Mouse (Mus musculus) stomach, embryonic 16.5 days (tissue): ENCODE measurements around the gene Rtl5. TPM values are rescaled to one million over a fixed set of nuclear protein-coding genes. Genes with fewer than 3 reads are reported as not detected.

Experiments used
- ATAC-seq: fragments of 200-750 bp; cut with Nextera tagmentation; 2 replicates; pipeline ENCODE4 v1.8.0; 2017; ENCODE audit warnings: moderate number of reproducible peaks, moderate TSS enrichment; ENCODE audit not compliant: insufficient read depth, low FRiP score
- H3K27ac ChIP-seq: fragments of 300-500 bp; sonication (generic); 2 replicates; pipeline ENCODE4 v1.5.1; 2014; ENCODE audit warnings: low read length
- H3K27me3 ChIP-seq: fragments of 300-500 bp; sonication (generic); 2 replicates; pipeline ENCODE4 v1.6.1; 2014; ENCODE audit warnings: low read length, control low read depth, mixed read lengths; ENCODE audit not compliant: control insufficient read depth, insufficient read depth
- H3K36me3 ChIP-seq: fragments of 300-500 bp; sonication (generic); 2 replicates; pipeline ENCODE4 v1.6.1; 2014; ENCODE audit warnings: low read length; ENCODE audit not compliant: control insufficient read depth, insufficient read depth
- H3K4me1 ChIP-seq: fragments of 300-500 bp; sonication (generic); 2 replicates; pipeline ENCODE4 v1.6.1; 2014; ENCODE audit warnings: low read length, control low read depth, mixed read lengths; ENCODE audit not compliant: control insufficient read depth, insufficient read depth
- H3K4me2 ChIP-seq: fragments of 300-500 bp; sonication (generic); 2 replicates; pipeline ENCODE4 v1.6.1; 2014; ENCODE audit warnings: low read depth, low read length, mixed read lengths
- H3K4me3 ChIP-seq: fragments of 300-500 bp; sonication (generic); replicated peaks from 2 replicates; pipeline ENCODE4 v1.5.1; 2014; ENCODE audit warnings: mild to moderate bottlenecking, low read length
- H3K9ac ChIP-seq: fragments of 300-500 bp; sonication (generic); 2 replicates; pipeline ENCODE4 v1.6.1; 2014; ENCODE audit warnings: low read length
- H3K9me3 ChIP-seq: fragments of 300-500 bp; sonication (generic); replicated peaks from 2 replicates; pipeline ENCODE4 v1.6.1; 2016; ENCODE audit warnings: low read length, control low read depth; ENCODE audit not compliant: control insufficient read depth
- WGBS: fragments of 180-500 bp; shearing (Covaris S2); extraction: QIAGEN DNeasy Blood & Tissue Kit; methylation state at CpG from one replicate; pipeline ENCODE4 v1.1.7; 2014; 5-methylcytosine and 5-hydroxymethylcytosine counted together
- polyA plus RNA-seq: library from polyadenylated mRNA; unstranded; fragments of >200 nt; fragmentation: Nextera tagmentation; extraction: Ambion mirVana; gene quantifications from 2 replicates; pipeline ENCODE4 v1.2.1, GENCODE M21; 2015

Rtl5 gene
- polyA plus RNA-seq, 1 experiment from 2014 or later, result 2.7 TPM

DNA sequence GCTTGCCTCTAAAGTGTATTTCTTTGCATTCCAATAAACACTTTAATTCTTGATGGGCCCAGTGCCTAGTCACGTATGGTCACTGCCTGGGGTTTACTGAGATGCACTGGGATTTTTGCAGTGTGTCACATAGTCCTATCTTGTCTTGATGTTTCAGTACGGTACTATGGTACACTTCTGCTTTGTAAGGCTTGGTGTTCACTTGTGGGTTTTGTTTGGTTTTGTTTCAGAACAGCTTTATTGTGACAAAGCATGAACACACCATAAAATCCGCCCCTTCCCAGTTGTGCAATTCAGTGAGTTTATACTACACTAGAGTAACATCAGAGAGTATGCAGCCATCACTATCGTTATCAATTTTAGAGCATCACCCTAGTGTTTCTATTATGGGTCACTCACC lies 17.1 kb downstream of the Rtl5 start:
- WGBS, result 87% methylated on average over 4 of the region's 4 CpGs
- Histone ChIP-seq H3K27ac (no peak overlapping the region), H3K9ac (no peak overlapping the region), H3K4me3 (no peak overlapping the region), H3K9me3 (no peaks in the 10 kb centered on the region), H3K4me2 (no peak overlapping the region), H3K4me1 (no peaks in the 10 kb centered on the region), H3K27me3 (no peaks in the 10 kb centered on the region; the same call in 1 of the 2 replicates), H3K36me3 (no peaks in the 10 kb centered on the region)
- no peak for ATAC-seq

GRCm38 (mm10) chrX:102053371-102053770 lies 17.7 kb downstream of the Rtl5 start:
- Histone ChIP-seq H3K9me3 (no peaks in the 10 kb centered on the region), H3K9ac (no peak overlapping the region), H3K27me3 (no peaks in the 10 kb centered on the region; the same call in 1 of the 2 replicates), H3K4me3 (no peak overlapping the region), H3K27ac (no peak overlapping the region), H3K4me2 (no peak overlapping the region), H3K36me3 (no peaks in the 10 kb centered on the region), H3K4me1 (no peaks in the 10 kb centered on the region)
- no peak for ATAC-seq
- 86% methylated on average over 2 of the region's 2 CpGs for WGBS

DNA sequence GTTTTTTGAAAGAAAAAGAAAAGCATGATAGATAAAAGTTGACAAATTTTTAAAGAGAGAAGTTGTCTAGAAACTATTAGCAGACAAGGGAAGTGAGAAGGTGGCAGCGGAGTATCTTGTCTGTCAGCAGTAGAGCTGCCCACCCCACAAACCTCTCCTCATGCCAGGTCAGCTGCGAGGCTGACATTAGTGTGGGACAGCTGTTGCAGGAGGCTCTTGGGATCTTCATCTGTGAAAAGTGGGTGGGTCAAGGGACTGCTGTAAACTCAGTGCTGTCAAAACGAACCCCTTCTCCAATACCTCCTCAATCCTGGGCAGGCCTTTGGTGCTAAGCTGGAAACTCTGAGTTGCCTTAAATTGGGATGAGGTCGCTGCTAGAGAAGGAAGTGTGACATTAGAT lies 19.9 kb downstream of the Rtl5 start:
- WGBS, result 68% methylated on average over 4 of the region's 4 CpGs
- Histone ChIP-seq H3K4me3 (no peak overlapping the region), H3K4me2 (no peak overlapping the region), H3K36me3 (no peaks in the 10 kb centered on the region), H3K27me3 (no peaks in the 10 kb centered on the region; the same call in 1 of the 2 replicates), H3K4me1 (no peaks in the 10 kb centered on the region), H3K27ac (no peak overlapping the region), H3K9ac (no peak overlapping the region), H3K9me3 (no peaks in the 10 kb centered on the region)
- no peak for ATAC-seq

- no peak for ATAC-seq
- 66% methylated on average over 6 of the region's 6 CpGs for WGBS
- Histone ChIP-seq H3K9ac (no peak overlapping the region), H3K4me2 (no peak overlapping the region), H3K9me3 (no peaks in the 10 kb centered on the region), H3K4me1 (no peaks in the 10 kb centered on the region), H3K4me3 (no peak overlapping the region), H3K27me3 (no peaks in the 10 kb centered on the region; the same call in 1 of the 2 replicates), H3K27ac (no peak overlapping the region), H3K36me3 (no peaks in the 10 kb centered on the region)
These were observed 20.6 kb downstream of the Rtl5 start for GRCm38 (mm10) chrX:102050552-102050951.

DNA sequence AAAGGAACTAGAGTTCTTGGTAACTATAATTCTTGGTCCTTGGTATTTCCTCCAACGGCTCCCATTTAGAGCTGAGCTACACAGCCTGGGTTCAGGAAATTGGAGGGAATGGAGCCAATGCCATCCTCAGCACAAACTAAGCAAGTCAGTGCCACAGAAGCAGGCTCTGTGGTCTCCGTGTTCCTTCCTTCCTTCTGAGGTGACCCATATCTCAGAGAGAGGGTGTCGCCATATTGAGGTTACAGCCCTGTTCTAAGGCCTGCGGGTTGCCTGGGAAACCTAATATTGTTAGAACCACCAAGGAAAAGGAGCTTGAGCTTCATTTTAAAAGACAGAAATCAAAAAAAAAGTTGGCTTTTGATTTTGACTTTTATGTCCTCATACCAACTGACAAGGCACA lies 28.7 kb downstream of the Rtl5 start:
- peaks cover 7% of the 10 kb centered on the region; the same call in 1 of the 2 replicates for H3K27me3 ChIP-seq
- WGBS, result 84% methylated on average over 4 of the region's 4 CpGs
- no peaks in the 10 kb centered on the region for H3K36me3 ChIP-seq
- H3K9ac ChIP-seq, result no peak overlapping the region
- no peak overlapping the region for H3K4me3 ChIP-seq
- H3K4me2 ChIP-seq, result no peak overlapping the region
- no peaks in the 10 kb centered on the region for H3K9me3 ChIP-seq
- no peak for ATAC-seq
- H3K27ac ChIP-seq, result no peak overlapping the region
- H3K4me1 ChIP-seq, result no peaks in the 10 kb centered on the region

- no peak overlapping the region for H3K9ac ChIP-seq
- H3K4me2 ChIP-seq, result no peak overlapping the region
- H3K27ac ChIP-seq, result no peak overlapping the region
- H3K27me3 ChIP-seq, result peaks cover 7% of the 10 kb centered on the region; the same call in 1 of the 2 replicates
- 60% methylated on average over 7 of the region's 7 CpGs for WGBS
- H3K36me3 ChIP-seq, result no peaks in the 10 kb centered on the region
- ATAC-seq, result no peak
- no peaks in the 10 kb centered on the region for H3K9me3 ChIP-seq
- no peaks in the 10 kb centered on the region for H3K4me1 ChIP-seq
- H3K4me3 ChIP-seq, result no peak overlapping the region
These were observed 29.5 kb downstream of the Rtl5 start for GRCm38 (mm10) chrX:102041562-102041961.

DNA sequence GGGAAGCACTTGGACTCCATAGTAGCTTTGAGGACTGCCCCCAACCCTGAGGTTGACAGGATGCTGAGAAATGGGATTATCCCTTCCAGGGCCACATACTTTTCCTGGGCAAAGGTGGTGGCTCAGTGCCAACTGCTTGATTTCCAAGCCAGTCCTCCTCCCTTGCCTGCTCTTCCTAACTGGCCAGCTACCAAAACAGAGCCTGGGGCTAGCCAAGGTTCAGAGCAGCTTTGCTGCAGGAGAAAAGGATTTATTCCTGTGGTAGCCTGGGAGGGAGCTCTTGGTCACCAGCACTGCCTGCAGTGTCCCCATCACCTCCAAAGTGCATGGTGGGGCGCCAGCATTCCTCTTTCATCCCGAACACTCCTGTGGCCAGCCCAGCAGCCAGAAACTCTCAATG lies 33.6 kb downstream of the Rtl5 start:
- no peak for ATAC-seq
- H3K9ac ChIP-seq, result no peak overlapping the region
- H3K27ac ChIP-seq, result no peak overlapping the region
- no peaks in the 10 kb centered on the region for H3K9me3 ChIP-seq
- H3K4me1 ChIP-seq, result no peaks in the 10 kb centered on the region
- H3K36me3 ChIP-seq, result no peaks in the 10 kb centered on the region
- 64% methylated on average over 2 of the region's 2 CpGs for WGBS
- no peak overlapping the region for H3K4me2 ChIP-seq
- peaks cover 7% of the 10 kb centered on the region; the same call in 1 of the 2 replicates for H3K27me3 ChIP-seq
- H3K4me3 ChIP-seq, result no peak overlapping the region

GRCm38 (mm10) chrX:102036866-102037361 lies 34.2 kb downstream of the Rtl5 start:
- H3K9me3 ChIP-seq, result no peaks in the 10 kb centered on the region
- H3K36me3 ChIP-seq, result no peaks in the 10 kb centered on the region
- no peak for ATAC-seq
- 83% methylated on average over 3 of the region's 3 CpGs for WGBS
- H3K4me2 ChIP-seq, result no peak overlapping the region
- H3K27me3 ChIP-seq, result peaks cover 7% of the 10 kb centered on the region; the same call in 1 of the 2 replicates
- no peak overlapping the region for H3K4me3 ChIP-seq
- no peak overlapping the region for H3K9ac ChIP-seq
- H3K4me1 ChIP-seq, result peaks cover under 1% of the 10 kb centered on the region; the same call in 1 of the 2 replicates
- no peak overlapping the region for H3K27ac ChIP-seq

DNA sequence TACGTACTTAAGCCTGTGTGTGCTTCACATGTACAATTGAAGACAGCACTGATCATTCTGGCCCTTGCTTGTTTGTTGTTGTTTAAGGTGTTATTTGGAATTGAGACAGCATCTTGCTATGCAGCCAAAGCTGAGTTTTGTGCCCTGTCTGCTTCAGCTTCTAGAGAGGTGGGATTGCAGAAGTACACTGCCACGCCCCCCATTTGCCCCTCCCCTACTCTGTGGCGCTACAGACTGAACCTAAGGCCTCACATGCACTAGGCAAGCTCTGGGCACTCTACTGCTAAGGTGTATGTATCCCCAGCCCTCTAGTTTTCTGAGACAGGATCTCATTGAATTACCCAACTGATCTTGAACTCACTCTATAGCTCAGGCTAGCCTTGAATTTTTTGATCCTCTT lies 35.4 kb downstream of the Rtl5 start:
- no peak for ATAC-seq
- Histone ChIP-seq H3K4me3 (no peak overlapping the region), H3K9ac (no peak overlapping the region), H3K36me3 (no peaks in the 10 kb centered on the region), H3K27ac (no peak overlapping the region), H3K27me3 (peaks cover 7% of the 10 kb centered on the region; the same call in 1 of the 2 replicates), H3K4me1 (peaks cover 3% of the 10 kb centered on the region; the same call in 1 of the 2 replicates), H3K4me2 (no peak overlapping the region), H3K9me3 (no peaks in the 10 kb centered on the region)
- 60% methylated on average over 3 of the region's 3 CpGs for WGBS
